Mouse (Mus musculus): ENCODE measurements around the gene Zfhx3. TPM values are rescaled to one million over a fixed set of nuclear protein-coding genes. Genes with fewer than 3 reads are reported as not detected.

Gene Zfhx3
- total and polyA plus RNA-seq, 3 experiments: 0.23 to 2.5 TPM; not detected in 1

- peaks cover 0 to 27% of the 10 kb centered on the region in 2 experiments; a peak in 2 of 4 replicates for H3K36me3 ChIP-seq (ENCODE audit: control insufficient read depth in 1 of 2, insufficient read depth in 2 of 2, low read length in 2 of 2)
- peak; percentile 80 for DNase-seq (ENCODE audit: low read depth, low spot score)
- TF ChIP-seq GABPA (IDR thresholded peaks at IDR 0.05; ENCODE audit: low read depth, low read length) (no peak), SMC3 (IDR thresholded peaks at IDR 0.05; ENCODE audit: low read depth, low read length) (no peak), MXI1 (IDR thresholded peaks at IDR 0.05; ENCODE audit: low read depth, low read length) (peak; percentile 84), ZMIZ1 (IDR thresholded peaks at IDR 0.05; ENCODE audit: low read depth, low read length) (no peak), JUND (IDR thresholded peaks at IDR 0.05; ENCODE audit: low read depth, low read length) (no peak), NELFE (IDR thresholded peaks at IDR 0.05; ENCODE audit: low read depth, low read length) (0 out of 2 replicates have a peak, but pooled peaks have one; percentile 5), RAD21 (IDR thresholded peaks at IDR 0.05; ENCODE audit: low read depth, low read length) (no peak), CHD2 (IDR thresholded peaks at IDR 0.05; ENCODE audit: low read length) (no peak), SIN3A (IDR thresholded peaks at IDR 0.05; ENCODE audit: low read length) (peak; percentile 60; the same call in 1 of the 2 replicates), POLR2A (IDR thresholded peaks at IDR 0.05; ENCODE audit: control insufficient read depth in 1 of 2, insufficient read depth in 1 of 2, low read depth in 1 of 2, low read length in 2 of 2, poor library complexity in 1 of 2) (peak in 1 of 2 experiments; percentile 40; a peak in 1 of 4 replicates), TBP (IDR thresholded peaks at IDR 0.05; ENCODE audit: low read depth, low read length) (no peak), GATA1 (IDR thresholded peaks at IDR 0.05; ENCODE audit: low read depth, low read length) (peak; percentile 73), MEF2A (IDR thresholded peaks at IDR 0.05; ENCODE audit: extremely low read depth, insufficient replicate concordance, low read depth, low read length, poor library complexity, severe bottlenecking) (no peak), NRF1 (IDR thresholded peaks at IDR 0.05; ENCODE audit: insufficient read depth, low read depth, low read length, poor library complexity, severe bottlenecking) (no peak), CHD1 (IDR thresholded peaks at IDR 0.05; ENCODE audit: low read depth, low read length) (no peak), HCFC1 (IDR thresholded peaks at IDR 0.05; ENCODE audit: low read depth, low read length) (no peak), TCF12 (IDR thresholded peaks at IDR 0.05; ENCODE audit: low read depth, low read length) (peak; percentile 44; the same call in 1 of the 2 replicates), USF1 (IDR thresholded peaks at IDR 0.05; ENCODE audit: low read depth, low read length) (peak; percentile 40; the same call in 1 of the 2 replicates), ELF1 (IDR thresholded peaks at IDR 0.05; ENCODE audit: low read depth, low read length) (no peak), POLR2AphosphoS2 (IDR thresholded peaks at IDR 0.05; ENCODE audit: low read length) (no peak), UBTF (IDR thresholded peaks at IDR 0.05; ENCODE audit: borderline replicate concordance, insufficient read depth, low read depth, low read length) (no peak), KAT2A (conservative IDR thresholded peaks at IDR 0.05; ENCODE audit: low read depth, low read length) (no peak), MYC (IDR thresholded peaks at IDR 0.05; ENCODE audit: low read depth, low read length) (peak; percentile 95), ZNF384 (IDR thresholded peaks at IDR 0.05; ENCODE audit: low read depth, low read length) (peak; percentile 99), MAX (IDR thresholded peaks at IDR 0.05; ENCODE audit: low read length) (peak; percentile 87), USF2 (IDR thresholded peaks at IDR 0.05; ENCODE audit: borderline replicate concordance in 1 of 2, insufficient read depth in 1 of 2, low read depth in 1 of 2, low read length in 2 of 2) (no peak), EP300 (IDR thresholded peaks at IDR 0.05; ENCODE audit: low read depth in 1 of 2, low read length in 2 of 2) (peak; percentile 5 to 41; a peak in 1 of 4 replicates), TAL1 (IDR thresholded peaks at IDR 0.05; ENCODE audit: low read length) (peak; percentile 41), E2F4 (IDR thresholded peaks at IDR 0.05; ENCODE audit: borderline replicate concordance, low read depth, low read length) (no peak), BHLHE40 (IDR thresholded peaks at IDR 0.05; ENCODE audit: borderline replicate concordance, low read depth, low read length) (no peak; the same call in 1 of the 2 replicates), MAFK (IDR thresholded peaks at IDR 0.05; ENCODE audit: borderline replicate concordance, low read depth, low read length) (no peak), MAZ (IDR thresholded peaks at IDR 0.05; ENCODE audit: low read depth, low read length) (no peak), ETS1 (IDR thresholded peaks at IDR 0.05; ENCODE audit: low read depth, low read length) (0 out of 2 replicates have a peak, but pooled peaks have one; percentile 2)
- H3K79me2 ChIP-seq (ENCODE audit: control insufficient read depth, insufficient read depth, low read length, poor library complexity): no peaks in the 10 kb centered on the region; the same call in 1 of the 2 replicates
- peak overlapping the region; percentile 92 for H3K27ac ChIP-seq (ENCODE audit: control insufficient read depth, low read depth, low read length)
- H3K9me3 ChIP-seq (replicated peaks; ENCODE audit: insufficient read depth, low read length): no peaks in the 10 kb centered on the region
- peak overlapping the region; percentile 43 to 58 for H3K4me3 ChIP-seq (ENCODE audit: control insufficient read depth in 1 of 2, insufficient read depth in 1 of 2, low read depth in 2 of 2, low read length in 2 of 2)
- peaks cover 14 to 38% of the 10 kb centered on the region in 2 experiments for H3K4me1 ChIP-seq (ENCODE audit: control insufficient read depth in 1 of 2, insufficient read depth in 2 of 2, low read length in 2 of 2)
- H3K9ac ChIP-seq (ENCODE audit: control insufficient read depth, low read depth, low read length, poor library complexity, severe bottlenecking): peak overlapping the region; percentile 66
- no peaks in the 10 kb centered on the region for H3K27me3 ChIP-seq (ENCODE audit: control insufficient read depth in 1 of 2, insufficient read depth in 2 of 2, low read length in 2 of 2)
These were observed 994.4 kb downstream of the Zfhx3 start for GRCm38 (mm10) chr8:108936695-108937448.

Measured in MEL (cell line).